Mouse (Mus musculus): ENCODE results near the gene Calhm3. TPM values are rescaled to one million over a fixed set of nuclear protein-coding genes. Genes with fewer than 3 reads are reported as not detected.
A peak's percentile ranks its signal among the peaks of the same experiment; 100 is the strongest.

Calhm3 gene
- total RNA-seq (2022) = not detected

DNA sequence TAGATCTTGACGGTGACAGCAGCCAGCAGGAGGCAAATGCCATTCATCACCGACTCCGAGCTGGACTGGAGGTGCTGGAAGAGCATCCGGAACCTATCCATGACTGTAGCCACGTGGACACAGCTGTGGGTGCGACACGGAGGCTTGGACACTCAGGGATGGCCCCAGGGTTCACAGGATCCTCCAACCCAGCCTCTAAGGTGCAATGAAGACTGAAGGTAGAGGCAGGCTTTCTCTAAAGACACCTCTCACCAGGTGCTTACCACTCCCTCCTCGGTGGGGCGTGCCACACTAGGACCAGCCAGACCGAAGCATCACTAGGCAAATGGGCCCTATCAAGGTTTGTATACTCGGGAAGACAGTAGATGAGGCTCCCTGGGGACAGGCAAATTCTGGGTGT lies at the start of gene Calhm3:
Gene Calhm3 (minus strand): TSS at position 101 of the 400 bp plus-strand sequence.
- DNase-seq (ENCODE audit: low spot score in 2 of 2) = no peak

- no peak for DNase-seq (ENCODE audit: low spot score in 2 of 2)
These were observed 48.6 kb upstream of the Calhm3 start for GRCm38 (mm10) chr19:47206126-47206525.

DNA sequence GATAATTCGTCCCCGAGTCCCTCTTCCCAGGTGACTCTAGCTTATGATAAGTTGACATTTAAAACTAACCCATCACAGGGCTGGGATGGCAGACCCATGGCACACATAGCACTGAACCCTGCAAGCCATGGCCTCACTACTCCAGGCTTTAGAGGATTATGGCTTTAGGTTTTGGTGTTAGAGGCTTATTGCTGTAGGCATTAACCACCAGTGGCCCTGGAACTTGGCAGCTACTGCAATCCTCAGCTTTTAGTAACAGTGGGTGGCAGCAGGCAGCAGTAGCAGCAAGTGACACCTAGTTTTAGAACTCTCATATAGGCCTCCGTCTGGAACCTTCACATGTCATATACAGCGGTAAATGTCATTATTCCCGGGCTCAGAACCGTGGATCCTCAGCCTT lies 47.1 kb upstream of the Calhm3 start:
- no peak for DNase-seq (ENCODE audit: low spot score in 2 of 2)

DNA sequence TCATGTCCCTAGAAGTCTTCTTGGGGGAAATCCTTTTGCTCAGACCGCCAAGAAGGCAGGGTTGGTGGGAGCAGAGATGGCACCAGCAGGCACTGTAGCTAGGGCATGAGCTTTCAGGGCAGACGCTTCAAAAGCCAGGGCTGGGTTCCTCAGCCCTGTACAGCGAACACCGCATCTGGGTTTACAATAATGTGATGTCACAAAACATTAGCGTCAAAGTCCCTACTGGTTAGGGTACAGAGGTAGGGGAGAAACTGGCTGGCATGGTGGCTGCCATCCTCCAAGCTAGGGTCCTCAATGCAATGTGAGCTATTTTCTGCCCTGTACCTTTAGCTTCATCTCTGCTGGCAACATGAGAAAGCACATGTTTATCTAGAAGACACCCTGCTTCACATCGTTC lies 45.5 kb upstream of the Calhm3 start:
- no peak for DNase-seq (ENCODE audit: low spot score in 2 of 2)

DNA sequence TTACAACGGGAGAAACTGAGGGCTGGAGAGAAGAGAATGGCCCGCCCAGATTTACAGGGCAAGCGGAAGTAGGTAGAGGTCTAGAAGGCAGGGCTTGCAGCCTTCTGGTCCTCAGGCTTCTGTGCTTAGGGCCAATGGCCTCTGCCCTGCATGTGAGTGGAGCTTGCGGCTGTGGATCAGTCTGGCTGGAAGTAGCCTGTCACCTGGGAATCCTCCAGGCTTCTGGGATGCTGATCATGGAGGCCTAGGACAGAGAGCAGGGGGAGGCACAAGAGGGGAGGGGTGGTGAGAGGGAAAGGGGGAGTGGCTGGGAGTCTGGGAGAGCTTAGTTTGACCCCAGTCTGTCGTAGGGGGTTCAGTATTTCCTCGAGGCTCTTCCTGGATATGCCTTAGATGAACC lies 44.9 kb upstream of the Calhm3 start:
- DNase-seq (ENCODE audit: low spot score in 2 of 2) = no peak

- DNase-seq (ENCODE audit: low spot score in 2 of 2) = no peak
These were observed 44.4 kb upstream of the Calhm3 start for GRCm38 (mm10) chr19:47201972-47202371.

DNA sequence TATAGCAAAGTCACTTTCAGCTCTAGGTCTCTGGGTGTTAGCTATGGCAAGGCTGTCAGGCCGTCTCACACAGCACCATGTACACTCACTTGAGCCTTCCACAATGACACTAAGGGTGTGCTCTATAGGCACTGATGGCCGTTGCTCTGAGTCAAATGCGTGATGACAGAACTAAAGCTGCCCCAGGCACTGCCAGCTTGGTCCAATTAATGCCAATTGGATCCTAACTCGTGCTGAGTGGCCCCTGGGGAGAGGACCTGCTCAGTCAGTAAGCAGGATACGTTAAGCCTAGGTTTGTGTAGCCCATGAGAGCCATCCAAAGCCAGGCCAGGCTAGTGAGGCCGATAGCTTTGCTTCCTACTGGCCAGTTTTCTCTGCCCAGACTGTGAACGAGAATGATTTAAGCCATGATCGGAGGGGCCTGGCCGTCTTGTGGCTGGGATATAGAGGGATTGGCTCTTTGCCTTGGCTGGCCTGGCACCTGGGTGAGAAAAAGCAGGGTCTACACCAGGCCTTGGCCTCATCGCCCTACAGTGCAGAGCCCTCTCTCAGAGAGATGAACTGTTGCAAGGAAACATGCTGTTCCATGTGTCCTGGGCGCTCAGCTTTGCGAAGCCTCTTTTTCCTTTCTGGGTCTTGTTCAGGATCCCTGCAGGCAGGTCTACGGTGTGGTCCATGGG lies 41.2 kb upstream of the Calhm3 start:
- DNase-seq (ENCODE audit: low spot score in 2 of 2) = no peak

GRCm38 (mm10) chr19:47192158-47192557 lies 34.6 kb upstream of the Calhm3 start:
- DNase-seq (ENCODE audit: low spot score in 2 of 2) = no peak

GRCm38 (mm10) chr19:47188515-47189128 lies 31.1 kb upstream of the Calhm3 start:
- DNase-seq (ENCODE audit: low spot score in 2 of 2) = no peak

- no peak for DNase-seq (ENCODE audit: low spot score in 2 of 2)
These were observed 29.1 kb upstream of the Calhm3 start for GRCm38 (mm10) chr19:47186514-47187275.

GRCm38 (mm10) chr19:47184736-47185135 lies 27.2 kb upstream of the Calhm3 start:
- DNase-seq (ENCODE audit: low spot score in 2 of 2) = no peak

DNA sequence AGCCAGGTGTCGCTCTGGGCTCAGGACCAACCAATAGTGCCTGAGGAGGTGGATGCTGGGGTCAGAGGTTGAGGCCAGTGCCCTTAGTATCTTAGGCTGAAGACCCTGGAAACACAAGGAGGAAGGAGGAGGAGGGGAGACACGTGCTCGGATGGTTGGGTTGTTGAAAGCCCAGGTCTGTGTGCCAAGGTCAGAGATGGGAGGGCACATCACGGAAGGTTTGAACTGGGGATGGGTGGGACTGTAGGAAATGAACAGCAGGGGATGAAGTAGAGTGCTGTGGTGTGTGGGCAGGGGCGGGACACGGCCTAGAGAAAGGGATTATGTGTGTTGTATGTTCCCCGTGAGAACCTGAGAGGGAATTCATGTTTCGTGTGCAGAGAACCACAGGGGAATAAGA lies 26.7 kb upstream of the Calhm3 start:
- no peak for DNase-seq (ENCODE audit: low spot score in 2 of 2)

DNA sequence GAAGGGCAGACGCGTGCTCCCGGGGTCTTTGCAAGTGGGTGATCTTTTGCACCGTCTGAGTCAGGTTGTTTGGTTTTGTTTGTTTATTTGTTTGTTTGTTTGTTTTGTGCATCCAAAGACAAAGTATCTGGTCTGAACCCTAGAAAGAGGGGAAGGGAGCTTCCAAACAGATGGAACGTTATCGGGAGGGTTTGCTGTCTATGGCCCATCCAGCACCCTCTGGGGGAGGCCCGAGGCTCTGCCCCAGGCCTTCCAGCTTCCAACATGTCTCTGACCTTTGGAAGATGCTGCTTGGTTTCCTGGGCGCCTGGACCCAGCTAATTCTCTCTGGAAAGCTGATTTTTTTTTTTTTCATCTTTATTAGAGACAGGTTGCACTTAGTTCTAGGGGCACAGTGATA lies 22.4 kb upstream of the Calhm3 start:
- DNase-seq (ENCODE audit: low spot score in 2 of 2) = no peak

- peak in 1 of 2 experiments; percentile 9 for DNase-seq (ENCODE audit: low spot score in 2 of 2)
These were observed 21.8 kb upstream of the Calhm3 start for GRCm38 (mm10) chr19:47179272-47179809.

- peak in 1 of 2 experiments; percentile 13 for DNase-seq (ENCODE audit: low spot score in 2 of 2)
These were observed 21.1 kb upstream of the Calhm3 start, which contains the start of gene Neurl1a for GRCm38 (mm10) chr19:47178431-47179271. Gene Neurl1a (plus strand): TSS chr19:47178820.

- peak in 1 of 2 experiments; percentile 13 for DNase-seq (ENCODE audit: low spot score in 2 of 2)
These were observed 20.4 kb upstream of the Calhm3 start for GRCm38 (mm10) chr19:47178001-47178400.

DNA sequence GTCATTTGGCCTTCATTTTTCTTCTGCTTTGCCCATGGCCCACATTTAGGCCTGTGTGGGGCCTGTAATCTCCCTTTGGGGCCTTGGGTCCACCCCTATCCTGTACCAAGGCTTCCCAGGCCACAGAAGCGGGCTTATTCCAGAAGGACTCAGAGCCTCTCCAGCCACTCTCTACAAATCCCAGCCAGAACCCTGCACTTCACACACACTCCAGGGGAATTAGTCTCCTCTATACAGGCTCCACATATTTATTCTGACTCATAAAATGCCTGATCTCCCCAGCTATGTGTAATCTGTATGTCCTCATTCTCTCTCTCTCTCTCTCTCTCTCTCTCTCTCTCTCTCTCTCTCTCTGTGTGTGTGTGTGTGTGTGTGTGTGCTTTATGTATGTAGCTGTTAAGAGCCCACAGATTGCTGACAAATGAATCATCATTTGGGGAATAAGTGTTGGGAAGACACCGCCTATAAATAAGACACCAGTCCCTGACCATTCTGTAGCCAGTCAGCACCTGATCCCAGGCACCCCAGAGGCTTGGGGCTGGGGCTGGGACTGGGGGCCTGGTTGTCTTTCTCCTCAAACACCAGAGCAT lies 19.4 kb upstream of the Calhm3 start:
- no peak for DNase-seq (ENCODE audit: low spot score in 2 of 2)

DNA sequence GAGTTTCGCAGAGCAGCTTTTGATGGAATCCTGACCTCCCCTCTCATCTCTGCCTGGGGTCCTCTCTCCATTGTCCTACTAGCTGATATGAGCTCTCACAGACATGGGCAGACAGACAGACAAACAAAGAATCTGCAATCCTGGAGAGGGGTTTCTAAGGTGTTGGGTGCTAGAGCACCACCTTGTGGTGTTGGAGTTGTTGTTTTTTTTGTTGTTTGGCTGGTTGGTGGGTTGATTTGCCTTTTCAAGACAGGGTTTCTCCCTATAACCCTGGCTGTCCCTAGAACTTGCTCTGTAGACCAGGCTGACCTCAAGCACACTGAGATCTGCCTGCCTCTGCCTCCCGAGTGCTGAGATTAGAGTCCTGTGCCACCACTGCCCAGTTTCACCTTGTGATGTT lies 17.9 kb upstream of the Calhm3 start:
- DNase-seq (ENCODE audit: low spot score in 2 of 2) = no peak

DNA sequence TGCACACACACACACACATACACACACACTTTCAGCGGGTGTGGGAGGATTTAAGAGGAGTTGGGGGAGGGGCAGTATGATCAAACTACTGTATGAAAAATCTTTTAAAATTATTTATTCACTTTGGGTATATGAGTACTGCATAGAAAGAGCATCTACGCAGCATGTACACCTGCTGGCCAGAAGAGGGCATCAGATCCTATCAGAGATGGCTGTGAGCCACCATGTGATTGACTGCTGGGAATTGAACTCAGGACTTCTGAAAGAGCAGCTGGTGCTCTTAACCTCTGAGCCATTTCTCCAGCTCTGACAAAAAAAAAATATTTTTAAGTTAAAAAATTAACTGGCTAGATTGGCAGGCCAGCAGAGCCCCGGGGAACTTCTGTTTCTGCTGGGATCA lies 17.0 kb upstream of the Calhm3 start:
- no peak for DNase-seq (ENCODE audit: low spot score in 2 of 2)

GRCm38 (mm10) chr19:47168793-47169412 lies 11.3 kb upstream of the Calhm3 start:
- peak; percentile 73 to 75 for DNase-seq (ENCODE audit: low spot score in 2 of 2)

All from gastrocnemius, adult 8-10 months (tissue).